Mouse (Mus musculus): ENCODE data around the gene Tspan17.

- no peak for TF ChIP-seq EP300 (optimal IDR thresholded peaks at IDR 0.05)
- no peak for TF ChIP-seq CTCF (IDR thresholded peaks at IDR 0.05; ENCODE audit: low read depth)
Measured at GRCm38 (mm10) chr13:54798740-54799139, 9.6 kb downstream of the Tspan17 start.
